Mouse (Mus musculus): ENCODE results near the gene Parp12.

DNA sequence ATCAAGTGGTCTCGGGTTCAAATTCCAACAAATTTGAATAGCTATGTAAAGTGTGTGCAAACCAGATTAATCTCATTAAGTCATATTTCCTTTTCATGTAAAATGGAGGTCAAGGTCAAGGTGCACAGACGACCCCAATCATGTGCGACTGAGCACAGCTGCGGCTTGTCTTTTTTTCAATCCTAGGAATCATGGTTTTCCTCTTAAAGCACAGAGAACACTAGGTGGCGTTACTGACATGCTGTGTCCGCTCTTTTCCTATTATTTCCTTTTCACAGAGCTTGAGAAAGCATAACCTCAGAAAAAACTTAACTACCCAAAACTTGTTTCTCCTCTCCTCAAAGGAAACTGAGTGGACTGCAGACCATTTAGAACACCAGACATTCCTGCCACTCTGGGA lies 27.9 kb upstream of the Parp12 start:
- TF ChIP-seq POLR2A (IDR thresholded peaks at IDR 0.05; ENCODE audit: insufficient read depth, low read depth, low read length) (no peak), CTCF (IDR thresholded peaks at IDR 0.05; ENCODE audit: insufficient read depth, low read depth, low read length) (no peak)
